Mouse (Mus musculus) midbrain, postnatal 0 days (tissue): ENCODE measurements around the gene Wipf3. TPM values are rescaled to one million over a fixed set of nuclear protein-coding genes. Genes with fewer than 3 reads are reported as not detected.

Source experiments
- ATAC-seq: fragments of 200-750 bp; cut with Nextera tagmentation; 2 replicates; pipeline ENCODE4 v1.8.0; 2017; ENCODE audit warnings: moderate number of reproducible peaks, mild to moderate bottlenecking, moderate TSS enrichment, moderate library complexity; ENCODE audit not compliant: low FRiP score
- DNase-seq: peaks from one replicate; pipeline ENCODE4 v3.0.0-alpha.2; 2015; ENCODE audit warnings: low spot score
- H3K27ac ChIP-seq: fragments of 300-500 bp; sonication (generic); 2 replicates; pipeline ENCODE4 v1.5.1; 2014; ENCODE audit warnings: low read depth, mild to moderate bottlenecking, low read length, mixed read lengths
- H3K27me3 ChIP-seq: fragments of 300-500 bp; sonication (generic); 2 replicates; pipeline ENCODE4 v1.6.1; 2014; ENCODE audit warnings: low read length, control low read depth, mixed read lengths; ENCODE audit not compliant: insufficient read depth
- H3K36me3 ChIP-seq: fragments of 300-500 bp; sonication (generic); 2 replicates; pipeline ENCODE4 v1.6.1; 2014; ENCODE audit warnings: low read length, control low read depth, mixed read lengths; ENCODE audit not compliant: insufficient read depth
- H3K4me1 ChIP-seq: fragments of 300-500 bp; sonication (generic); 2 replicates; pipeline ENCODE4 v1.6.1; 2014; ENCODE audit warnings: mild to moderate bottlenecking, control low read depth, antibody characterized with exemption, low read length, mixed read lengths; ENCODE audit not compliant: insufficient read depth
- H3K4me2 ChIP-seq: fragments of 300-500 bp; sonication (generic); 2 replicates; pipeline ENCODE4 v1.6.1; 2014; ENCODE audit warnings: low read depth, mild to moderate bottlenecking, low read length, mixed read lengths; ENCODE audit not compliant: poor library complexity, severe bottlenecking
- H3K4me3 ChIP-seq: fragments of 300-500 bp; sonication (generic); 2 replicates; pipeline ENCODE4 v1.5.1; 2014; ENCODE audit warnings: low read depth, mild to moderate bottlenecking, low read length, moderate library complexity
- H3K9ac ChIP-seq: fragments of 300-500 bp; sonication (generic); replicated peaks from 2 replicates; pipeline ENCODE4 v1.6.1; 2014; ENCODE audit warnings: mild to moderate bottlenecking, low read length, moderate library complexity, mixed read lengths; ENCODE audit not compliant: poor library complexity, severe bottlenecking
- H3K9me3 ChIP-seq: fragments of 300-500 bp; sonication (generic); 2 replicates; pipeline ENCODE4 v1.6.1; 2016; ENCODE audit warnings: low read length, control low read depth
- CTCF ChIP-seq: IDR thresholded peaks from 2 replicates; pipeline ENCODE4 v1.5.1; 2016; ENCODE audit warnings: antibody characterized with exemption, mild to moderate bottlenecking
- WGBS: fragments of 180-500 bp; shearing (Covaris S2); extraction: QIAGEN DNeasy Blood & Tissue Kit; methylation state at CpG from one replicate; pipeline ENCODE4 v1.1.7; 2014; 5-methylcytosine and 5-hydroxymethylcytosine counted together
- polyA plus RNA-seq: library from polyadenylated mRNA; unstranded; fragments of >200 nt; fragmentation: Nextera tagmentation; extraction: Ambion mirVana; gene quantifications from 2 replicates; pipeline ENCODE4 v1.2.1, GENCODE M21; 2015
- total RNA-seq: library from RNA; depleted of rRNA; stranded (reverse); fragments of >200 nt; gene quantifications from 2 replicates; pipeline ENCODE4 v1.2.3, GENCODE M21; 2014; rRNA removed

The Wipf3 gene
- total and polyA plus RNA-seq, 2 experiments from 2014 or later, result 1.7 to 5.9 TPM

GRCm38 (mm10) chr6:54543646-54544045 is 114.2 kb downstream of the Wipf3 start:
- Histone ChIP-seq H3K27me3 (no peaks in the 10 kb centered on the region), H3K36me3 (peaks cover 15% of the 10 kb centered on the region; the same call in 1 of the 2 replicates), H3K4me3 (no peak overlapping the region), H3K9ac (no peak overlapping the region), H3K4me2 (no peak overlapping the region), H3K27ac (no peak overlapping the region), H3K4me1 (peaks cover 6% of the 10 kb centered on the region; the same call in 1 of the 2 replicates), H3K9me3 (no peaks in the 10 kb centered on the region)
- ATAC-seq (no peak), DNase-seq (no peak)
- no peak for TF ChIP-seq CTCF
- 82% methylated on average over 2 of the region's 2 CpGs for WGBS

- WGBS, result 56% methylated on average over 13 of the region's 13 CpGs
- Histone ChIP-seq H3K4me1 (peaks cover 6% of the 10 kb centered on the region; the same call in 1 of the 2 replicates), H3K27ac (no peak overlapping the region), H3K4me3 (no peak overlapping the region), H3K36me3 (peaks cover 12% of the 10 kb centered on the region; the same call in 1 of the 2 replicates), H3K9me3 (no peaks in the 10 kb centered on the region), H3K27me3 (no peaks in the 10 kb centered on the region), H3K9ac (no peak overlapping the region), H3K4me2 (no peak overlapping the region)
- ATAC-seq, result no peak
- DNase-seq, result no peak
- TF ChIP-seq CTCF, result no peak
These were observed 119.1 kb downstream of the Wipf3 start for GRCm38 (mm10) chr6:54548314-54549019.

- peaks cover 15% of the 10 kb centered on the region for H3K4me1 ChIP-seq
- no peak overlapping the region for H3K4me3 ChIP-seq
- ATAC-seq (no peak), DNase-seq (no peak)
- H3K4me2 ChIP-seq, result no peak overlapping the region
- H3K27ac ChIP-seq, result no peak overlapping the region
- no peak overlapping the region for H3K9ac ChIP-seq
- no peaks in the 10 kb centered on the region for H3K27me3 ChIP-seq
- H3K36me3 ChIP-seq, result peaks cover 7% of the 10 kb centered on the region; the same call in 1 of the 2 replicates
- TF ChIP-seq CTCF, result no peak
- WGBS, result 63% methylated on average over 4 of the region's 4 CpGs
- no peaks in the 10 kb centered on the region for H3K9me3 ChIP-seq
These were observed 119.9 kb downstream of the Wipf3 start for GRCm38 (mm10) chr6:54549311-54549710.

- WGBS, result 62% methylated on average over 7 of the region's 7 CpGs
- Histone ChIP-seq H3K4me2 (no peak overlapping the region), H3K36me3 (no peaks in the 10 kb centered on the region; the same call in 1 of the 2 replicates), H3K9ac (no peak overlapping the region), H3K27ac (no peak overlapping the region), H3K9me3 (no peaks in the 10 kb centered on the region), H3K4me3 (no peak overlapping the region), H3K27me3 (no peaks in the 10 kb centered on the region), H3K4me1 (peaks cover 19% of the 10 kb centered on the region)
- ATAC-seq (no peak), DNase-seq (no peak)
- no peak for TF ChIP-seq CTCF
These were observed 121.5 kb downstream of the Wipf3 start for GRCm38 (mm10) chr6:54550801-54551323.

GRCm38 (mm10) chr6:54552721-54553413 is 123.5 kb downstream of the Wipf3 start:
- Histone ChIP-seq H3K9ac (no peak overlapping the region), H3K9me3 (no peaks in the 10 kb centered on the region), H3K4me2 (no peak overlapping the region), H3K4me3 (no peak overlapping the region), H3K36me3 (no peaks in the 10 kb centered on the region), H3K27me3 (no peaks in the 10 kb centered on the region), H3K4me1 (peaks cover 19% of the 10 kb centered on the region), H3K27ac (no peak overlapping the region)
- 17% methylated on average over 9 of the region's 9 CpGs for WGBS
- ATAC-seq (0 out of 2 replicates have a peak, but pooled peaks have one; percentile 31), DNase-seq (peak; percentile 73)
- 0 out of 2 replicates have a peak, but pooled peaks have one; percentile 13 for TF ChIP-seq CTCF

Other genes with a start within 250 kb of the Wipf3 start
- gene Prr15, start 103.8 kb upstream of the Wipf3 start, total RNA-seq, result 1.5 and 2.1 TPM in 2 replicates
- 1.8 and 2.4 TPM in 2 replicates for gene Prr15, start 103.8 kb upstream of the Wipf3 start, polyA plus RNA-seq
- gene Scrn1, start 136.9 kb downstream of the Wipf3 start, total RNA-seq, result 127 and 136 TPM in 2 replicates
- gene Scrn1, start 136.9 kb downstream of the Wipf3 start, polyA plus RNA-seq, result 96.8 and 113 TPM in 2 replicates
- gene Plekha8, start 165.5 kb downstream of the Wipf3 start, total RNA-seq, result 14.9 and 17.0 TPM in 2 replicates
- 4.8 and 5.2 TPM in 2 replicates for gene Plekha8, start 165.5 kb downstream of the Wipf3 start, polyA plus RNA-seq
- 5.6 and 8.2 TPM in 2 replicates for gene Fkbp14, start 167.7 kb downstream of the Wipf3 start, total RNA-seq
- 5.4 and 6.4 TPM in 2 replicates for gene Fkbp14, start 167.7 kb downstream of the Wipf3 start, polyA plus RNA-seq